Mouse (Mus musculus) stomach, postnatal 0 days (tissue): ENCODE data around the gene Sppl3.

Experiments used
- CTCF ChIP-seq: IDR thresholded peaks from 2 replicates; pipeline ENCODE4 v1.5.1; 2016; ENCODE audit warnings: antibody characterized with exemption, low read depth, mild to moderate bottlenecking, moderate library complexity
- EP300 ChIP-seq: optimal IDR thresholded peaks from 2 replicates; pipeline ENCODE3; 2016; ENCODE audit warnings: antibody characterized with exemption

DNA sequence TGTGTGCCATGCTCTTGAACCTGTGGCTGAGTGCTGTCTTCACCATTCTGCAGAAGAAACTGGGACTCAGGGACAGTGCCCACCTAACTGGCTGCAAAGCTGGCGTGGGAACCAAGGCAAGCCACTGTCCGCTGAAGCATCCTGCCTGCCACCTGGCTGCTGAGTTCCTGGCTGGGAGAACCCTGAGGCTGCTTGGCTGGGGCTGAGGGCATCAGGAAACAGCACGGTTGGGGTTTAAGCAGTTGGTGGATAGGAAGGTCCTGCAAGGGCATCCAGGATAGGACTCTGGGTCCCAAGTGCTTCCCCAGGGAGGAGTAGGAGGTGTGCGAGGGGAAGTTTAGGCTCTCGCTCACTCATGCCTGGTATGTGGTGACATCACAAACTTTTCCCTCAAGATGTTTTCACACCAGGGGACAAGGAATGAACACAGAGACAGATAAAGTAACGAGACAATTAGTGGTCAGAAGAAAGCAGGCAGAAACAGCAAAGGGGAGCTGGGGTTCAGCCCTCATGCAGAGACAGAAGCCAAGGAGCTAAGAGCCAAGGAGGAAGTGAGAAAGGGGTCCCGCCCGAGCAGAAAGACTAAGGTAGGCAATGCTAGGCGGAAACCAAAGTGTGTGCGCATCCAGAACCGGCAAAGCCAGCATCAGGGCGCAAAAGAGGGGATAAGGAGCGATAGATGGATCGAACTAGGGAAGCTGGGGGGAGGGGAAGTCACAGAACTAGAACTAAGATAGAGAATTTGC lies 43.2 kb upstream of the Sppl3 start:
- TF ChIP-seq CTCF = no peak
- no peak for TF ChIP-seq EP300
